Mouse (Mus musculus) forebrain, embryonic 13.5 days (tissue): ENCODE results near the gene Itpr1. TPM values are rescaled to one million over a fixed set of nuclear protein-coding genes. Genes with fewer than 3 reads are reported as not detected.

ENCODE experiments used
- ATAC-seq: fragments of 200-750 bp; cut with Nextera tagmentation; 2 replicates; pipeline ENCODE4 v1.8.0; 2017
- H3K27ac ChIP-seq: fragments of 300-500 bp; sonication (generic); 2 replicates; pipeline ENCODE4 v1.5.1; 2015; ENCODE audit warnings: inconsistent platforms, mild to moderate bottlenecking, moderate library complexity
- H3K27me3 ChIP-seq: fragments of 300-500 bp; sonication (generic); 2 replicates; pipeline ENCODE4 v1.6.1; 2015; ENCODE audit warnings: mild to moderate bottlenecking, inconsistent platforms
- H3K36me3 ChIP-seq: fragments of 300-500 bp; sonication (generic); 2 replicates; pipeline ENCODE4 v1.6.1; 2015; ENCODE audit warnings: mild to moderate bottlenecking, inconsistent platforms; ENCODE audit not compliant: poor library complexity, severe bottlenecking
- H3K4me1 ChIP-seq: fragments of 300-500 bp; sonication (generic); 2 replicates; pipeline ENCODE4 v1.6.1; 2015; ENCODE audit warnings: inconsistent platforms
- H3K4me2 ChIP-seq: fragments of 300-500 bp; sonication (generic); 2 replicates; pipeline ENCODE4 v1.6.1; 2015; ENCODE audit warnings: inconsistent platforms, mild to moderate bottlenecking, moderate library complexity
- H3K4me3 ChIP-seq: fragments of 300-500 bp; sonication (generic); 2 replicates; pipeline ENCODE4 v1.5.1; 2015; ENCODE audit warnings: mild to moderate bottlenecking, inconsistent platforms
- H3K9ac ChIP-seq: fragments of 300-500 bp; sonication (generic); 2 replicates; pipeline ENCODE4 v1.6.1; 2015; ENCODE audit warnings: mild to moderate bottlenecking, inconsistent platforms
- H3K9me3 ChIP-seq: fragments of 300-500 bp; sonication (generic); replicated peaks from 2 replicates; pipeline ENCODE4 v1.6.1; 2016; ENCODE audit warnings: inconsistent platforms
- WGBS: fragments of 180-500 bp; shearing (Covaris S2); methylation state at CpG from one replicate; pipeline ENCODE4 v1.1.7; 2015; 5-methylcytosine and 5-hydroxymethylcytosine counted together
- polyA plus RNA-seq: library from polyadenylated mRNA; unstranded; fragments of >200 nt; fragmentation: Nextera tagmentation; extraction: Ambion mirVana; gene quantifications from 2 replicates; pipeline ENCODE4 v1.2.1, GENCODE M21; 2015

The Itpr1 gene
- polyA plus RNA-seq, 1 experiment from 2014 or later: 6.9 TPM

DNA sequence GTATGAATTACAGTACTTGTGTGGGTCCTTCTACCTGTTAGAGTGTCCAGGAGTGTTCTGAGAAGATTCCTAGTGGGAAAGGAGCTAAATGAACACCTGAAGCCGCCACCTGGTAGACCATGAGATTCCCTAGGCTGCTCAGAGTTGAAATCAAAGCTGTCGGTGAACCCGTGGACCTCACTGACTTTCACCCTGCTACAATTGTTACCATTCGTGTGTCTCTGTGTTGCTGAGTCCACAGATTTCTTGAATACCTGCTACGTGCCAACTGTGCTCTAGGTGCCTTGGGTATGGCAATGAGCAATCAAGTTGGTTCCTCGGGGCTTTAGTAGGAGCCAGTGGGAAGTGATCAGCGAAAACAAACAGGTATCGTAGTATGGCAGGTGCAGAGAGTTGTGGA lies 3.9 kb downstream of the Itpr1 start:
- no peak overlapping the region for H3K4me2 ChIP-seq
- no peaks in the 10 kb centered on the region for H3K36me3 ChIP-seq
- no peak overlapping the region for H3K27ac ChIP-seq
- 96% methylated on average over 8 of the region's 8 CpGs for WGBS
- no peak for ATAC-seq
- no peak overlapping the region for H3K4me3 ChIP-seq
- no peaks in the 10 kb centered on the region for H3K9me3 ChIP-seq
- H3K9ac ChIP-seq: no peak overlapping the region
- H3K27me3 ChIP-seq: no peaks in the 10 kb centered on the region
- peaks cover 20% of the 10 kb centered on the region for H3K4me1 ChIP-seq

DNA sequence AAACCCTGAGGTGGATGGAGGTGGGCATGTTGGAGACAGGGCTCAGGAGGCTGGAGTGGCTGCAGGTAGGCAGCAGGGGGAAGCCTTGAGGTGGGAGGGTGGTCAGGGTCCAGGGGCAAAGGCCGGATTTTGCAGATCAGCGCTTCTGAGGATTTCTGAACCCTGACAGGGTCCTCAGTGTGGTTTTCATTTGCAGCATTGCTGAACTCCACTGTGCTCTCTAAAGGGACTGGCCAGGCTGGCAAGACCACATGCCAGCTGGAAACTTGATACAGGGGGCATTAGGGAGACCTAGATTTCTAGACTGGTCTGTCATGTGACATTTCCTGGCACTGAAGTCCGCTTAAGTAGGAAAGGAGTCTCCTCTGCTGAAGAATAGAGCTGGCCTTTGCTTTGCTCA lies 5.1 kb downstream of the Itpr1 start:
- Histone ChIP-seq H3K4me1 (peaks cover 16% of the 10 kb centered on the region), H3K9ac (no peak overlapping the region), H3K4me3 (no peak overlapping the region), H3K9me3 (no peaks in the 10 kb centered on the region), H3K27me3 (no peaks in the 10 kb centered on the region), H3K4me2 (no peak overlapping the region), H3K36me3 (no peaks in the 10 kb centered on the region), H3K27ac (no peak overlapping the region)
- 85% methylated on average over 3 of the region's 3 CpGs for WGBS
- no peak for ATAC-seq

DNA sequence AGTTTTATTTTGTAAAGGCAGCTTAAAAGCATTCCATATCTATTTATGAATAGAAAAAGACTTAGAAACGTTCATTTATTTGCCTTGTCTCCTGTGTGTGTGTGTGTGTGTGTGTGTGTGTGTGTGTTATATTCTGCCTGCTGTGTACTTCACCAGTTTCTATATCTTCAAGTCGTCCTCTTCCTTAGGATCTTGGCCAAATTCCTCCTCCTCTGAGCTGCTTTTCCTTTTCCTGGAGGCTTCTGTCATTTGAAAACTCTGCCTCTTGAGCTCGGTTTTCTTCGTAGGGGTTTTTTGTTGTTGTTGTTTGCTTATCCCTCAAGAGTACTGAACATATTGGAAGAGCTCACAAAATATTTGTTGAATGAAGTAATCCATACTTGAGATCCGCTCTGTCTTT lies 9.5 kb downstream of the Itpr1 start:
- H3K4me3 ChIP-seq: no peak overlapping the region
- H3K27ac ChIP-seq: no peak overlapping the region
- no peaks in the 10 kb centered on the region for H3K4me1 ChIP-seq
- no peaks in the 10 kb centered on the region for H3K9me3 ChIP-seq
- H3K36me3 ChIP-seq: no peaks in the 10 kb centered on the region
- no peak overlapping the region for H3K4me2 ChIP-seq
- ATAC-seq: no peak
- whole genome bisulfite sequencing: 63% methylated on average over 5 of the region's 5 CpGs
- H3K27me3 ChIP-seq: no peaks in the 10 kb centered on the region
- no peak overlapping the region for H3K9ac ChIP-seq

DNA sequence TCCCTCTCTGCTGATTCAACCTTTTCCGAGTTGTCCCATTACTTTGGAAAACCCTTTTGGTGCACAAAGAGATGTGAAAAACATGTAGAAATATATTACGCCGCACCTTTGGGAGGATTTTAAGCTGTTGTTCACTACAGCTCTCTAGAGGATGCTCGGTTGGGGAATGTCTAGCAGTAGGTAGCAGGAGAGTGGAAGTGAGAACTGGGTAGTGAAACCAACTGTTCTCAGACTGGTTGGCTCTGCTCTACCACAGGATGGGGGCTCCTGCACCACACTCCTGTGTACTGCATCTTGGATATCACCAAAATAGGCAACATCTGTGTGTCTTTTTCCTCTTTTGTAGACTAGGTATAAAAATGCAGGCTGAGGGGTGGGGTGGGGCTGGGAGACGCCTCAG lies 10.0 kb downstream of the Itpr1 start:
- Histone ChIP-seq H3K27me3 (no peaks in the 10 kb centered on the region), H3K4me1 (no peaks in the 10 kb centered on the region), H3K9ac (no peak overlapping the region), H3K27ac (no peak overlapping the region), H3K4me2 (no peak overlapping the region), H3K36me3 (no peaks in the 10 kb centered on the region), H3K4me3 (no peak overlapping the region), H3K9me3 (no peaks in the 10 kb centered on the region)
- ATAC-seq: no peak
- 92% methylated on average over 5 of the region's 5 CpGs for WGBS

DNA sequence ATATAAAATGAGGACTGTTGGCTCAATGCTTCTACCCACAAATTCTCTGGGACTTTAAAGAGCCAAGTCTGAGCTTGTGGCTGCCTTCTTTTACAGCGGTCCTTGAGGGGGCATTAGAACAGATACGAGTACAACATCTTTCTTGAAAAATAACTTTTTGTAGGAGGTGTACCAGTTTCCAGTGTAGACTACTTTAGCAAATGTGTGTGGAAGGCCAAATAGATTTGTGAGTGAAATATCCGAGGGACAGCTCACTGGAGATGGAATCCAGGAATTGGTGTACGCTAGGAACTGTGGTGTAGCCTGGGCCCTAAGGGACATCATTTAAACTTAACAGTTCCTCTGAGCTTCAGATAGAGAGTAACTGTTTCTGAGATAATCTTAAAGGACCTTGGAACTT lies 11.5 kb downstream of the Itpr1 start:
- 94% methylated on average over 4 of the region's 4 CpGs for WGBS
- Histone ChIP-seq H3K27me3 (no peaks in the 10 kb centered on the region), H3K4me1 (no peaks in the 10 kb centered on the region), H3K9ac (no peak overlapping the region), H3K27ac (no peak overlapping the region), H3K36me3 (no peaks in the 10 kb centered on the region), H3K9me3 (no peaks in the 10 kb centered on the region), H3K4me2 (no peak overlapping the region), H3K4me3 (no peak overlapping the region)
- ATAC-seq: no peak

DNA sequence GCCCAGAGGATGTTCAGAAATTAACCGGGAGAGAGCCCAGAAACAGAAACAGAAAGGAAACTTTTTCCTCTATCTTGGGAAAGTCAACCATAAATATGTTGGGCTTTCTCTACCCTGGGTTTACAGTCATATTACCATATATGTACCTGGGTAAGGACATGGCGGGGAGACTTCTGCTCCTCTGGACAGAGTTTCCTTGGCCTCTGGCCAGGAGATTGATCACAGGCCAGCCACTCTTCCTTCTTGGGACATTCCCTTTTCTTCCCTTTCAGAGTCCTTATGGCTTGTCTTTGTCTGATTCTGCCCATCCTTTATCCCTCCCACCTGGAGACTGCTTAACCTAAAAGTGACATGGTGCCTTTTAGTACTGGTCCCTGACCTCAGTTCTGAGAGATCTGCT lies 12.1 kb downstream of the Itpr1 start:
- no peaks in the 10 kb centered on the region for H3K27me3 ChIP-seq
- no peak for ATAC-seq
- no peaks in the 10 kb centered on the region for H3K9me3 ChIP-seq
- H3K4me2 ChIP-seq: no peak overlapping the region
- no peaks in the 10 kb centered on the region for H3K36me3 ChIP-seq
- no peak overlapping the region for H3K9ac ChIP-seq
- no peak overlapping the region for H3K27ac ChIP-seq
- H3K4me3 ChIP-seq: no peak overlapping the region
- H3K4me1 ChIP-seq: no peaks in the 10 kb centered on the region
- 92% methylated on average over 2 of the region's 2 CpGs for WGBS

DNA sequence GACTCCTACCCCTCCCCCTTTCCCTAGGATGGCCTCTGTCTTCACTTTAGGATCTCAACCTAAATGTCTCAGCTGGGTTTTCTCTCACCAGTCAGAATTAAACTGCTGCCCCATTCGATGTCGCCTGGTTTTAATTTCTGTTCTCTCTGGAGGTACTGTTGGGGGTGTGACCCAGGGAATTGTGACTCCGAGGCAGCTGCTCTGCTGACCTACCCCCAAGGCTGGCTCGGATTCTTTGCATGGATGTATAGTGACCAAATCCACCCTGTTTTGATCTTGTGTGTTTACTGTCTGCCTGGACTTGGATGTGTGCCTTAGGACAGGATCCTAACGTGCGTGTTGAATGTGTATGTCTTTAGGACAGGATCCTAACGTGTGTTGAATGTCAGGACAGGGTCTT lies 13.3 kb downstream of the Itpr1 start:
- 86% methylated on average over 7 of the region's 7 CpGs for WGBS
- H3K4me2 ChIP-seq: no peak overlapping the region
- H3K27me3 ChIP-seq: no peaks in the 10 kb centered on the region
- H3K27ac ChIP-seq: no peak overlapping the region
- no peaks in the 10 kb centered on the region for H3K9me3 ChIP-seq
- H3K36me3 ChIP-seq: no peaks in the 10 kb centered on the region
- H3K4me3 ChIP-seq: no peak overlapping the region
- no peaks in the 10 kb centered on the region for H3K4me1 ChIP-seq
- ATAC-seq: no peak
- H3K9ac ChIP-seq: no peak overlapping the region

DNA sequence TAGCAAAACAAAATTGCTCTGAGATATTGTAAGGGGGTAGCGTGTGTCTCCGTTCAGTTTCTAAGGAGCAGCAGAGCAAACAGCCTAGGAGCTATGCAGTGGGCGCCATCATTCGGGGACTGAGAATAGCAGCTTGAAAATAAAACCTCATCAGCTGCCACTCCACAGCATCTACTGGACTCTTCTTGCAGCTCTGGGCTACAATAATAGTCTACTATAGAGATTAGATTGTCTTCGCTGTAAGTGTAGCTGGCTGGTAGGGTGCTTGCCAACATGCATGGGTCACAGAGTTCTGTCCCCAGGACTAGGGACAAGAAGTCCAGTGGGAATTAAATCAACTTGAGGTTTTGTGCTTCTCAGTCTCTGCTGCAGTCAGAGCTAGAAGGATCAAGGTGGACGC lies 14.6 kb downstream of the Itpr1 start:
- Histone ChIP-seq H3K27me3 (no peaks in the 10 kb centered on the region), H3K36me3 (no peaks in the 10 kb centered on the region), H3K4me2 (no peak overlapping the region), H3K9ac (no peak overlapping the region), H3K9me3 (no peaks in the 10 kb centered on the region), H3K4me3 (no peak overlapping the region), H3K27ac (no peak overlapping the region), H3K4me1 (no peaks in the 10 kb centered on the region)
- WGBS: 89% methylated on average over 6 of the region's 6 CpGs
- ATAC-seq: no peak

DNA sequence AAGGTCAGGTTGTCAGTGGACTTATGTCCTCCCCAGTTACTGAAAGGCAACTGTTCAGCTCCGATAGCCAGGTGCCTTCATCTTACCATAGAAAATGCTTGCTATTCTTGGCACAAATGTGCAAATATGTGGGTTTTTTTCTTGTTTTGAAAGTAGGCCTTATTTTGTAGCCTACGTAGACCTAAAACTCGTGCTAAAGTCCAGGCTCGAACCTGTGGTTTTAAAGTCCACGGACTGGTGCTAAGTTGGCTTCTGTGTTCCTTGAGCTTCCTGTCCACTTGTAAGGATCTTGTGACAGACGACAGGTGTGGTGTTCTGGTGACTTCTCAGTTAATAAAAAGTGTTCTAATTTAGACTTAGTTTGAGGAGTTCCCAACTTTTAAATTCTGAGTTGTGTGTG lies 15.2 kb downstream of the Itpr1 start:
- Histone ChIP-seq H3K27ac (no peak overlapping the region), H3K36me3 (no peaks in the 10 kb centered on the region), H3K4me2 (no peak overlapping the region), H3K4me3 (no peak overlapping the region), H3K9me3 (no peaks in the 10 kb centered on the region), H3K4me1 (peaks cover 3% of the 10 kb centered on the region; the same call in 1 of the 2 replicates), H3K27me3 (no peaks in the 10 kb centered on the region), H3K9ac (no peak overlapping the region)
- ATAC-seq: no peak
- 78% methylated on average over 6 of the region's 6 CpGs for WGBS

DNA sequence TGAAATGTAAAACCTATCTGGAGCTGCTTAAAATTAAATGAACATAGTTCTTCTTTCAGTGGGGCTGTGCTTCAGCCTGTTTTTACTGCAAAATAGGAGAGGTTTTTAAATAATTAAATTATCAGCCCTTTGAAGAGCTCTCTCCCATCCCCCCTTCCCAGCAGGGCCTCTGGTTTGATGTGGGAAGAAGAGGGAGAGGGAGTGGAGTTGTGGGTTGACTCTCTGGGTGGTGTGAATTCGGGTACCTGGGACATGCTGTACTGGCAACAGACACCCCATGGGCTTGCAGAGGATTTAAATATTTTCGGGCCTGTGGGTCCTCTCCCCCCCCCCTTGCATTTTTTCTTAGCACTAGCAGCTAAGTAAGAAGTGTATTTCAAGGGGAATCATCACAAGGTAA lies 15.7 kb downstream of the Itpr1 start:
- H3K4me3 ChIP-seq: no peak overlapping the region
- H3K4me1 ChIP-seq: peaks cover 7% of the 10 kb centered on the region; the same call in 1 of the 2 replicates
- H3K27me3 ChIP-seq: no peaks in the 10 kb centered on the region
- H3K36me3 ChIP-seq: no peaks in the 10 kb centered on the region
- H3K27ac ChIP-seq: no peak overlapping the region
- 14% methylated on average over 2 of the region's 2 CpGs for WGBS
- H3K4me2 ChIP-seq: no peak overlapping the region
- ATAC-seq: no peak
- no peaks in the 10 kb centered on the region for H3K9me3 ChIP-seq
- no peak overlapping the region for H3K9ac ChIP-seq

DNA sequence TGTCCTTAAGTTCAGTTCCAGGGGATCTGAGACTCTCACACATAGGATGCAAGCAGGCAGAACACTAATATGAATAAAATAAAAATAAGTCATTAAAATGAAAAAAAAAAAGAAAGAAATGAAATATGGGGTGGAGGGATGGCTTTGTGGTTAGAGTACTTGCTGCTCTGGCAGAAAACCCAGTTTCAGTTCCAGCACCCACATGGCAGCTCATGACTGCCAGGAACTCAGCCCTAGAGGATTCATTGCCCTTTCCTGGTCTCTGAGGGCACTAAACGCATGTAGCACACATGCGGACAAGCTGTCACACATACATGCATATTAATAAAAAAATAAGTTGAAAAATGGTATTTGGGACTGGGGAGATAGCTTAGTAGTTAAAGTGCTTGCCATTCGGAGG lies 17.7 kb downstream of the Itpr1 start:
- Histone ChIP-seq H3K36me3 (no peaks in the 10 kb centered on the region), H3K4me3 (no peak overlapping the region), H3K4me1 (peaks cover 10% of the 10 kb centered on the region), H3K27ac (no peak overlapping the region), H3K27me3 (no peaks in the 10 kb centered on the region), H3K4me2 (no peak overlapping the region), H3K9ac (no peak overlapping the region), H3K9me3 (no peaks in the 10 kb centered on the region)
- WGBS: 94% methylated on average over 3 of the region's 3 CpGs
- ATAC-seq: no peak

DNA sequence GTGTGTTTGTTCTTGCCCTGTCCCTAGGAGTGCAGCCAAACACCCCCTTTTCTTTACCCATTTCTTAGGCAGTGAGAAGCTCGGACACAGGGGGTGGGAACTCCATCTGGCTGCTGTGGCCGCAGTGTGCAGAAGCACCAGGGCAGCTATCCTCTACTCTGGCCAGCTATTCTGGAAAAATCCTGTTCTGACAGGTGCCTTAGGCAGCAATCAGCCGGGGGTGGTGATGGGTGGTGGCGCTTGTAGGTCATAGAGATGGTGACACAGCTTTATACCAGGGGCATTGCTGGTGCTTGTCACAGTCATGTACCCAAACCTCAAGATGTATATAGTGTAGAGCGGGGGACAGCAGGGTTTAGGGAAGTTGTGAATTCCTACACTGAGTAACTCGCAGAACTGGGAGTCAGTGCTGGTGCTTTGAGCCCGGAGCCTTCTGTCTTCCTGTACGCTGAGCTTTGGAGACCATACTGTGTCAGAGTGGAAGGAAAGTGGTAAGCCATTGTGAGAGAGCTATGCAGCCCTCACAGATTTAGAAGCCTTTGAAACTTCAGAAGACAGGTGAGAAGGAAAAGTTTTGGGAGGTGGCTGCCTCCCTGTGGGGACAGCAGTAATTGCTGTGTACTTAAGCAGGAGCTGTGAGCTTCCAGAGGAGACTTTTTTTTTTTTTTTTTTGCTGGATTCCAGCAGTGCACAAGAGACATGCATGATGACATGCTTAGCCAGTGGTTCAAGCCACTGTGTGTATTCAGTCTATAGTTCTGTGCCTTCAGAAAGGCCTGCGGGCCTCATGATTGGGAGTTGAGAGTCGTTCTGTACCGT lies 19.2 kb downstream of the Itpr1 start:
- Histone ChIP-seq H3K4me1 (peaks cover 25% of the 10 kb centered on the region), H3K9me3 (no peaks in the 10 kb centered on the region), H3K4me2 (no peak overlapping the region), H3K27ac (no peak overlapping the region), H3K4me3 (no peak overlapping the region), H3K36me3 (no peaks in the 10 kb centered on the region), H3K27me3 (no peaks in the 10 kb centered on the region), H3K9ac (no peak overlapping the region)
- WGBS: 82% methylated on average over 11 of the region's 11 CpGs
- no peak for ATAC-seq

DNA sequence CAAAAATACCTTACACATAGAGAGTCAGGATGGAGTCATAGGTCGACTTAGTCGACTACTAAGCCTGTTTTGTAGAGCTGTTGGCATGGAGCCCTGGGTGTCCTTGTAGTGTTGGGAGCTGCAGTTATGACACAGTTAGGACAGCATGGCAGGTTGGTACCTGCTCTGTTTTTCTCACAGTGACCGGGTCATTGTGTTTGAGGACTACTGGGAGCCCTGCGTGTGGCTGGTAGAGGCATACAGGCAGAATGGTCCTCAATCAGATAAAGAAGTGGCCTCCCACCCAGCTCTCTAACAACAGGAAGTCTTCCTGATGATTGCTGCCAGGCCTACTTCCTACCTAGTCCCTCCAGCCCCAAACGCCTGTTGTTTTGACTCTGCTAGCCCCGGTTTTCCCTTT lies 20.2 kb downstream of the Itpr1 start:
- no peak overlapping the region for H3K4me3 ChIP-seq
- H3K27ac ChIP-seq: no peak overlapping the region
- H3K36me3 ChIP-seq: no peaks in the 10 kb centered on the region
- no peaks in the 10 kb centered on the region for H3K9me3 ChIP-seq
- H3K27me3 ChIP-seq: no peaks in the 10 kb centered on the region
- H3K9ac ChIP-seq: no peak overlapping the region
- peaks cover 33% of the 10 kb centered on the region for H3K4me1 ChIP-seq
- H3K4me2 ChIP-seq: no peak overlapping the region
- ATAC-seq: no peak
- 68% methylated on average over 6 of the region's 6 CpGs for WGBS
